Mouse (Mus musculus) CH12.LX (cell line): Measurements from ENCODE around the gene Dlx6.

ENCODE experiments used
- CTCF ChIP-seq, 2 experiments: IDR thresholded peaks in 1 of 2; conservative IDR thresholded peaks in 1 of 2; 2 replicates each; pipeline ENCODE4 v1.5.1; 2011 to 2012; ENCODE audit warnings: low read depth in 2 of 2, low read length in 2 of 2, improper control_type of control experiment in 1 of 2, inconsistent platforms in 1 of 2, mild to moderate bottlenecking in 1 of 2, moderate library complexity in 1 of 2
- EP300 ChIP-seq: IDR thresholded peaks from 2 replicates; pipeline ENCODE4 v1.6.1; 2011; ENCODE audit warnings: low read length, improper control_type of control experiment
- NELFE ChIP-seq: IDR thresholded peaks from 2 replicates; pipeline ENCODE4 v1.6.1; 2011; ENCODE audit warnings: low read depth, low read length, improper control_type of control experiment
- POLR2A ChIP-seq: IDR thresholded peaks from 2 replicates; pipeline ENCODE4 v1.6.1; 2011; ENCODE audit warnings: low read depth, mild to moderate bottlenecking, improper control_type of control experiment, low read length
- RCOR1 ChIP-seq: conservative IDR thresholded peaks from 2 replicates; pipeline ENCODE4 v1.6.1; 2012; ENCODE audit warnings: low read depth, mild to moderate bottlenecking, inconsistent platforms, low read length, improper control_type of control experiment

- TF ChIP-seq CTCF (conservative IDR thresholded peaks at IDR 0.05 in 1 of 2, IDR thresholded peaks at IDR 0.05 in 1 of 2; ENCODE audit: low read depth in 2 of 2, low read length in 2 of 2) (no peak), RCOR1 (no peak), EP300 (no peak), NELFE (no peak), POLR2A (no peak)
Observed at GRCm38 (mm10) chr6:6876231-6876630, 13.1 kb downstream of the Dlx6 start.
